Mouse (Mus musculus): Measurements from ENCODE around the gene Nfia.

GRCm38 (mm10) chr4:97968786-97969348 lies 196.3 kb downstream of the Nfia start:
- no peak for TF ChIP-seq CTCF (IDR thresholded peaks at IDR 0.05; ENCODE audit: insufficient read depth, low read depth, low read length)
- no peak for TF ChIP-seq POLR2A (IDR thresholded peaks at IDR 0.05; ENCODE audit: insufficient read depth, low read depth, low read length)
